Comparison of ENCODE assay signal across 12 mouse cellular contexts in genomic region chr8:11777201-11777600, GRCm38 (mm10). TPM values are rescaled to one million over a fixed set of nuclear protein-coding genes. Genes with fewer than 3 reads are reported as not detected.
DNase-seq lines count a peak whose midpoint lies in the region; ATAC-seq lines count a peak whose summit lies in the region.
"Had no signal": no experiment of that assay in that cellular context is flagged by ENCODE, and none has a peak within 500 bp of the region (broad histone marks: within the 10 kb centered on the region; RNA-seq: fewer than 3 reads in every experiment).

No protein-coding gene starts in this region.

- no peak overlapping the region for H3K27ac ChIP-seq in forebrain, embryonic 13.5 days
- no peak overlapping the region for H3K27ac ChIP-seq in forebrain, embryonic 14.5 days (ENCODE audit: low read depth, low read length)
- peak overlapping the region; percentile 72 for H3K27ac ChIP-seq in heart, embryonic 12.5 days (ENCODE audit: poor library complexity, severe bottlenecking)
- H3K27ac ChIP-seq: embryonic facial prominence, embryonic 12.5 days had no signal

- no peaks in the 10 kb centered on the region for H3K27me3 ChIP-seq in forebrain, embryonic 13.5 days
- no peaks in the 10 kb centered on the region for H3K27me3 ChIP-seq in forebrain, embryonic 14.5 days (replicated peaks; ENCODE audit: control insufficient read depth, insufficient read depth, low read length)
- no peaks in the 10 kb centered on the region for H3K27me3 ChIP-seq in megakaryocyte, embryonic 14.5 days (replicated peaks)
- H3K27me3 ChIP-seq in heart, embryonic 12.5 days (replicated peaks), result no peaks in the 10 kb centered on the region
- H3K27me3 ChIP-seq: embryonic facial prominence, embryonic 12.5 days had no signal

- H3K4me2 ChIP-seq in forebrain, embryonic 13.5 days, result no peak overlapping the region
- no peak overlapping the region for H3K4me2 ChIP-seq in forebrain, embryonic 14.5 days (ENCODE audit: low read length)
- H3K4me2 ChIP-seq in heart, embryonic 12.5 days, result 0 out of 2 replicates have a peak overlapping the region, but pooled peaks have one; percentile 13
- H3K4me2 ChIP-seq: embryonic facial prominence, embryonic 12.5 days had no signal

- WGBS in forebrain, embryonic 13.5 days, result 80% methylated on average over 10 of the region's 10 CpGs
- WGBS in forebrain, embryonic 14.5 days, result 79% methylated on average over 10 of the region's 10 CpGs
- 43% methylated on average over 10 of the region's 10 CpGs for WGBS in heart, embryonic 12.5 days

- no peak overlapping the region for H3K4me3 ChIP-seq in forebrain, embryonic 13.5 days
- no peak overlapping the region for H3K4me3 ChIP-seq in forebrain, embryonic 14.5 days (ENCODE audit: low read depth, low read length)
- peak overlapping the region; percentile 7 for H3K4me3 ChIP-seq in megakaryocyte, embryonic 14.5 days (replicated peaks)
- no peak overlapping the region for H3K4me3 ChIP-seq in heart, embryonic 12.5 days
- H3K4me3 ChIP-seq: embryonic facial prominence, embryonic 12.5 days had no signal

- H3K9me3 ChIP-seq in forebrain, embryonic 13.5 days (replicated peaks), result no peaks in the 10 kb centered on the region
- no peaks in the 10 kb centered on the region for H3K9me3 ChIP-seq in forebrain, embryonic 14.5 days (replicated peaks; ENCODE audit: control insufficient read depth, low read length)
- H3K9me3 ChIP-seq in megakaryocyte, embryonic 14.5 days, result no peaks in the 10 kb centered on the region
- H3K9me3 ChIP-seq in heart, embryonic 12.5 days (replicated peaks), result no peaks in the 10 kb centered on the region
- H3K9me3 ChIP-seq: embryonic facial prominence, embryonic 12.5 days had no signal

- peaks cover 42% of the 10 kb centered on the region for H3K4me1 ChIP-seq in forebrain, embryonic 13.5 days
- no peaks in the 10 kb centered on the region; the same call in none of the 2 replicates for H3K4me1 ChIP-seq in forebrain, embryonic 14.5 days (ENCODE audit: control insufficient read depth, insufficient read depth, low read length)
- peaks cover 100% of the 10 kb centered on the region for H3K4me1 ChIP-seq in megakaryocyte, embryonic 14.5 days
- H3K4me1 ChIP-seq in heart, embryonic 12.5 days (replicated peaks), result peaks cover 93% of the 10 kb centered on the region

- DNase-seq in forebrain, embryonic 14.5 days (ENCODE audit: low spot score), result no peak
- DNase-seq in retina, postnatal 1 day, result peak; percentile 36
- DNase-seq in gastrocnemius, postnatal 25 days, result no peak
- DNase-seq in testis, postnatal 10 days (ENCODE audit: low spot score), result no peak
- DNase-seq: kidney, adult 11 months; lung, postnatal 14 days; right cerebral cortex, postnatal 4 days had no signal

- H3K36me3 ChIP-seq in forebrain, embryonic 13.5 days (ENCODE audit: poor library complexity, severe bottlenecking), result peaks cover 16% of the 10 kb centered on the region
- H3K36me3 ChIP-seq in forebrain, embryonic 14.5 days (ENCODE audit: control insufficient read depth, insufficient read depth, low read length), result peaks cover 6% of the 10 kb centered on the region
- H3K36me3 ChIP-seq in megakaryocyte, embryonic 14.5 days (replicated peaks; ENCODE audit: low read length), result peaks cover 60% of the 10 kb centered on the region
- H3K36me3 ChIP-seq in heart, embryonic 12.5 days, result peaks cover 14% of the 10 kb centered on the region

- no peak for ATAC-seq in forebrain, embryonic 13.5 days
- no peak for ATAC-seq in forebrain, embryonic 14.5 days
- no peak for ATAC-seq in megakaryocyte, adult 5-6 weeks (ENCODE audit: poor library complexity, severe bottlenecking)
- no peak for ATAC-seq in heart, embryonic 12.5 days (ENCODE audit: insufficient number of reproducible peaks, low FRiP score)

- H3K9ac ChIP-seq in forebrain, embryonic 13.5 days, result 0 out of 2 replicates have a peak overlapping the region, but pooled peaks have one; percentile 43
- H3K9ac ChIP-seq in forebrain, embryonic 14.5 days (ENCODE audit: low read length), result no peak overlapping the region
- H3K9ac ChIP-seq in heart, embryonic 12.5 days, result 0 out of 2 replicates have a peak overlapping the region, but pooled peaks have one; percentile 26
- H3K9ac ChIP-seq: embryonic facial prominence, embryonic 12.5 days had no signal

RNA-seq across cellular contexts. Expression of gene Arhgef7, which starts 49.7 kb away (rescaled TPM):
- 58.5 and 61.8 TPM in 2 replicates for polyA plus RNA-seq in forebrain, embryonic 13.5 days (2015; fragmentation: Nextera tagmentation; extraction: Ambion mirVana)
- 62.2 and 72.7 TPM in 2 replicates for polyA plus RNA-seq in forebrain, embryonic 14.5 days (2014; fragmentation: Nextera tagmentation; extraction: Ambion mirVana)
- polyA plus RNA-seq in megakaryocyte, embryonic 14.5 days (2012; ENCODE audit: insufficient read depth, low replicate concordance), result 44.5 and 95.5 TPM in 2 replicates
- total RNA-seq in megakaryocyte, adult 5-6 weeks (2015), result 39.5 and 48.5 TPM in 2 replicates
- total RNA-seq in megakaryocyte, adult 5-6 weeks (2017), result 25.0 and 27.0 TPM in 2 replicates
- 70.5 and 75.3 TPM in 2 replicates for polyA plus RNA-seq in heart, embryonic 12.5 days (2016; fragmentation: Nextera tagmentation; extraction: Ambion mirVana)
- 10 to 100 TPM; 56.0 to 61.4 TPM for total RNA-seq in gastrocnemius, postnatal 25 days (2021)
